Mouse (Mus musculus) embryonic facial prominence, embryonic 11.5 days (tissue): ENCODE data around the gene Fbxl17. TPM values are rescaled to one million over a fixed set of nuclear protein-coding genes. Genes with fewer than 3 reads are reported as not detected.

ENCODE experiments used
- ATAC-seq: fragments of 200-750 bp; cut with Nextera tagmentation; replicated peaks from 2 replicates; pipeline ENCODE4 v1.8.0; 2017; ENCODE audit warnings: low read depth; ENCODE audit not compliant: insufficient number of reproducible peaks, low FRiP score, low TSS enrichment
- DNase-seq: peaks from one replicate; pipeline ENCODE4 v3.0.0-alpha.2; 2015; ENCODE audit warnings: low spot score
- H3K27ac ChIP-seq: fragments of 300-500 bp; sonication (generic); replicated peaks from 2 replicates; pipeline ENCODE4 v1.5.1; 2014; ENCODE audit warnings: mild to moderate bottlenecking, low read depth, low read length, control low read depth
- H3K27me3 ChIP-seq: fragments of 300-500 bp; sonication (generic); 2 replicates; pipeline ENCODE4 v1.6.1; 2014; ENCODE audit warnings: mild to moderate bottlenecking, low read length, moderate library complexity, mixed read lengths; ENCODE audit not compliant: control insufficient read depth, insufficient read depth
- H3K36me3 ChIP-seq: fragments of 300-500 bp; sonication (generic); replicated peaks from 2 replicates; pipeline ENCODE4 v1.6.1; 2014; ENCODE audit warnings: low read depth, mild to moderate bottlenecking, low read length, moderate library complexity, mixed read lengths; ENCODE audit not compliant: control insufficient read depth, insufficient read depth
- H3K4me1 ChIP-seq: fragments of 300-500 bp; sonication (generic); 2 replicates; pipeline ENCODE4 v1.6.1; 2014; ENCODE audit warnings: low read length, mixed read lengths; ENCODE audit not compliant: control insufficient read depth, insufficient read depth
- H3K4me2 ChIP-seq: fragments of 300-500 bp; sonication (generic); 2 replicates; pipeline ENCODE4 v1.6.1; 2014; ENCODE audit warnings: low read depth, mild to moderate bottlenecking, control low read depth, low read length, moderate library complexity
- H3K4me3 ChIP-seq: fragments of 300-500 bp; sonication (generic); 2 replicates; pipeline ENCODE4 v1.5.1; 2014; ENCODE audit warnings: low read depth, low read length, control low read depth
- H3K9ac ChIP-seq: fragments of 300-500 bp; sonication (generic); replicated peaks from 2 replicates; pipeline ENCODE4 v1.6.1; 2014; ENCODE audit warnings: mild to moderate bottlenecking, control low read depth, low read length
- H3K9me3 ChIP-seq: fragments of 300-500 bp; sonication (generic); replicated peaks from 2 replicates; pipeline ENCODE4 v1.6.1; 2016; ENCODE audit warnings: mild to moderate bottlenecking, low read length, inconsistent platforms, mixed read lengths; ENCODE audit not compliant: control insufficient read depth
- WGBS: fragments of 180-500 bp; shearing (Covaris S2); extraction: QIAGEN DNeasy Blood & Tissue Kit; methylation state at CpG from one replicate; pipeline ENCODE4 v1.1.7; 2014; 5-methylcytosine and 5-hydroxymethylcytosine counted together
- microRNA-seq: library from miRNA; unstranded; fragments of <30 nt; microRNA quantifications from one replicate; pipeline ENCODE4, GENCODE M21; 2016; ENCODE audit warnings: borderline number of aligned reads
- polyA plus RNA-seq: library from polyadenylated mRNA; unstranded; fragments of >200 nt; fragmentation: Nextera tagmentation; extraction: Ambion mirVana; gene quantifications from 2 replicates; pipeline ENCODE4 v1.2.1, GENCODE M21; 2014

Gene Fbxl17
- polyA plus RNA-seq, 1 experiment from 2014 or later, result 7.7 TPM

- peak; percentile 68; the same call in 1 of the 2 replicates for ATAC-seq
Measured at GRCm38 (mm10) chr17:63008277-63008676, 491.5 kb downstream of the Fbxl17 start.

GRCm38 (mm10) chr17:63007876-63008275 is 491.9 kb downstream of the Fbxl17 start:
- 74% methylated on average over 12 of the region's 12 CpGs for WGBS
- H3K27ac ChIP-seq, result no peak overlapping the region
- H3K9ac ChIP-seq, result no peak overlapping the region
- H3K36me3 ChIP-seq, result no peaks in the 10 kb centered on the region
- H3K4me1 ChIP-seq, result no peaks in the 10 kb centered on the region
- DNase-seq, result no peak
- no peaks in the 10 kb centered on the region for H3K27me3 ChIP-seq
- no peak for ATAC-seq
- H3K9me3 ChIP-seq, result no peaks in the 10 kb centered on the region
- H3K4me2 ChIP-seq, result no peak overlapping the region
- H3K4me3 ChIP-seq, result no peak overlapping the region

More at GRCm38 (mm10) chr17:63008277-63008676, 491.5 kb downstream of the Fbxl17 start:
- DNase-seq, result peak; percentile 42
- Histone ChIP-seq H3K27me3 (no peaks in the 10 kb centered on the region), H3K36me3 (no peaks in the 10 kb centered on the region), H3K4me1 (no peaks in the 10 kb centered on the region), H3K4me3 (no peak overlapping the region), H3K27ac (no peak overlapping the region), H3K9me3 (no peaks in the 10 kb centered on the region), H3K9ac (no peak overlapping the region), H3K4me2 (no peak overlapping the region)
- 36% methylated on average over 5 of the region's 5 CpGs for WGBS

Small RNA genes within 50 kb of the gene (microRNA-seq; reads per million reads assigned to microRNA genes)
- not detected for gene Gm24813
